Mouse (Mus musculus) neural tube, embryonic 12.5 days (tissue): Measurements from ENCODE around the gene Phrf1. TPM values are rescaled to one million over a fixed set of nuclear protein-coding genes. Genes with fewer than 3 reads are reported as not detected.

Experiments used
- ATAC-seq: fragments of 200-750 bp; cut with Nextera tagmentation; 2 replicates; pipeline ENCODE4 v1.8.0; 2017; ENCODE audit warnings: low read depth, mild to moderate bottlenecking, moderate TSS enrichment, moderate library complexity; ENCODE audit not compliant: low FRiP score
- H3K27ac ChIP-seq: fragments of 300-500 bp; sonication (generic); 2 replicates; pipeline ENCODE4 v1.5.1; 2016
- H3K27me3 ChIP-seq: fragments of 300-500 bp; sonication (generic); replicated peaks from 2 replicates; pipeline ENCODE4 v1.6.1; 2016; ENCODE audit warnings: mild to moderate bottlenecking
- H3K36me3 ChIP-seq: fragments of 300-500 bp; sonication (generic); 2 replicates; pipeline ENCODE4 v1.6.1; 2016; ENCODE audit warnings: mild to moderate bottlenecking
- H3K4me1 ChIP-seq: fragments of 300-500 bp; sonication (generic); 2 replicates; pipeline ENCODE4 v1.6.1; 2016
- H3K4me2 ChIP-seq: fragments of 300-500 bp; sonication (generic); replicated peaks from 2 replicates; pipeline ENCODE4 v1.6.1; 2016; ENCODE audit warnings: mild to moderate bottlenecking
- H3K4me3 ChIP-seq: fragments of 300-500 bp; sonication (generic); 2 replicates; pipeline ENCODE4 v1.5.1; 2016
- H3K9ac ChIP-seq: fragments of 300-500 bp; sonication (generic); 2 replicates; pipeline ENCODE4 v1.6.1; 2016; ENCODE audit warnings: mild to moderate bottlenecking
- H3K9me3 ChIP-seq: fragments of 300-500 bp; sonication (generic); 2 replicates; pipeline ENCODE4 v1.6.1; 2016; ENCODE audit warnings: mild to moderate bottlenecking
- WGBS: fragments of 180-500 bp; shearing (Covaris S2); methylation state at CpG from one replicate; pipeline ENCODE4 v1.1.7; 2016; 5-methylcytosine and 5-hydroxymethylcytosine counted together
- polyA plus RNA-seq: library from polyadenylated mRNA; unstranded; fragments of >200 nt; fragmentation: Nextera tagmentation; extraction: Ambion mirVana; gene quantifications from 2 replicates; pipeline ENCODE4 v1.2.1, GENCODE M21; 2016

Gene Phrf1
- polyA plus RNA-seq, 1 experiment from 2014 or later = 92.7 TPM

GRCm38 (mm10) chr7:141281442-141281841, 52.9 kb downstream of the Phrf1 start:
- no peak overlapping the region for H3K9ac ChIP-seq
- ATAC-seq = no peak
- WGBS = 43% methylated on average over 6 of the region's 6 CpGs
- no peaks in the 10 kb centered on the region for H3K9me3 ChIP-seq
- H3K36me3 ChIP-seq = no peaks in the 10 kb centered on the region
- no peak overlapping the region for H3K4me3 ChIP-seq
- H3K4me1 ChIP-seq = peaks cover 9% of the 10 kb centered on the region
- 0 out of 2 replicates have a peak, but pooled peaks cover 3% of the 10 kb centered on the region for H3K27me3 ChIP-seq
- H3K27ac ChIP-seq = no peak overlapping the region
- no peak overlapping the region for H3K4me2 ChIP-seq

- WGBS = 86% methylated on average over 4 of the region's 4 CpGs
Measured at GRCm38 (mm10) chr7:141282756-141283155, 54.2 kb downstream of the Phrf1 start.

GRCm38 (mm10) chr7:141288042-141288441, 59.5 kb downstream of the Phrf1 start:
- WGBS = 79% methylated on average over 3 of the region's 3 CpGs
- Histone ChIP-seq H3K4me1 (peaks cover 14% of the 10 kb centered on the region), H3K9me3 (no peaks in the 10 kb centered on the region), H3K9ac (no peak overlapping the region), H3K4me2 (no peak overlapping the region), H3K27me3 (peaks cover 27% of the 10 kb centered on the region), H3K4me3 (no peak overlapping the region), H3K27ac (no peak overlapping the region), H3K36me3 (no peaks in the 10 kb centered on the region)
- no peak for ATAC-seq

More at GRCm38 (mm10) chr7:141282756-141283155, 54.2 kb downstream of the Phrf1 start:
- Histone ChIP-seq H3K36me3 (no peaks in the 10 kb centered on the region), H3K4me1 (peaks cover 9% of the 10 kb centered on the region), H3K9me3 (no peaks in the 10 kb centered on the region), H3K27me3 (0 out of 2 replicates have a peak, but pooled peaks cover 3% of the 10 kb centered on the region), H3K4me2 (no peak overlapping the region), H3K27ac (no peak overlapping the region), H3K9ac (no peak overlapping the region), H3K4me3 (no peak overlapping the region)
- ATAC-seq = no peak

GRCm38 (mm10) chr7:141291921-141292582, 63.5 kb downstream of the Phrf1 start, which contains the start of gene Drd4:
Drd4 (plus strand) TSS chr7:141292006.
- H3K4me3 ChIP-seq = peak within 1 kb of the TSS; percentile 45
- 2% methylated on average over 46 of the region's 46 CpGs for WGBS
- ATAC-seq = peak; percentile 51; the same call in 1 of the 2 replicates
- no peaks in the 10 kb centered on the region for H3K9me3 ChIP-seq
- peak within 1 kb of the TSS; percentile 88 for H3K4me2 ChIP-seq
- H3K36me3 ChIP-seq = peaks cover 3% of the 10 kb centered on the region
- H3K27ac ChIP-seq = no peak within 1 kb of the TSS
- H3K9ac ChIP-seq = peak within 1 kb of the TSS; percentile 54
- peaks cover 59% of the 10 kb centered on the region for H3K27me3 ChIP-seq
- H3K4me1 ChIP-seq = peaks cover 31% of the 10 kb centered on the region

- peak overlapping the region; percentile 88 for H3K4me2 ChIP-seq
- peaks cover 59% of the 10 kb centered on the region for H3K27me3 ChIP-seq
- H3K9me3 ChIP-seq = no peaks in the 10 kb centered on the region
- peaks cover 9% of the 10 kb centered on the region for H3K36me3 ChIP-seq
- peak overlapping the region; percentile 2 for H3K4me3 ChIP-seq
- 34% methylated on average over 15 of the region's 15 CpGs for WGBS
- peak overlapping the region; percentile 54 for H3K9ac ChIP-seq
- H3K27ac ChIP-seq = no peak overlapping the region
- ATAC-seq = no peak
- peaks cover 31% of the 10 kb centered on the region for H3K4me1 ChIP-seq
Measured at GRCm38 (mm10) chr7:141292583-141293388, 64.2 kb downstream of the Phrf1 start.

- H3K4me1 ChIP-seq = peaks cover 31% of the 10 kb centered on the region
- H3K4me3 ChIP-seq = peak overlapping the region; percentile 29
- H3K27me3 ChIP-seq = peaks cover 59% of the 10 kb centered on the region
- H3K4me2 ChIP-seq = peak overlapping the region; percentile 68
- peak overlapping the region; percentile 38; the same call in 1 of the 2 replicates for H3K9ac ChIP-seq
- H3K27ac ChIP-seq = no peak overlapping the region
- no peaks in the 10 kb centered on the region for H3K9me3 ChIP-seq
- peaks cover 14% of the 10 kb centered on the region for H3K36me3 ChIP-seq
- peak; percentile 42; the same call in 1 of the 2 replicates for ATAC-seq
- WGBS = under 1% methylated on average over 53 of the region's 53 CpGs
Measured at GRCm38 (mm10) chr7:141293852-141294471, 65.4 kb downstream of the Phrf1 start.

- no peaks in the 10 kb centered on the region for H3K9me3 ChIP-seq
- peaks cover 18% of the 10 kb centered on the region for H3K36me3 ChIP-seq
- peak overlapping the region; percentile 38; the same call in 1 of the 2 replicates for H3K9ac ChIP-seq
- 6% methylated on average over 22 of the region's 22 CpGs for WGBS
- H3K4me1 ChIP-seq = peaks cover 31% of the 10 kb centered on the region
- H3K27ac ChIP-seq = no peak overlapping the region
- no peak; the same call in 1 of the 2 replicates for ATAC-seq
- H3K4me3 ChIP-seq = peak overlapping the region; percentile 29
- peak overlapping the region; percentile 68 for H3K4me2 ChIP-seq
- peaks cover 59% of the 10 kb centered on the region for H3K27me3 ChIP-seq
Measured at GRCm38 (mm10) chr7:141294479-141294878, 65.9 kb downstream of the Phrf1 start.

GRCm38 (mm10) chr7:141297926-141298650, 69.5 kb downstream of the Phrf1 start:
- Histone ChIP-seq H3K4me2 (no peak overlapping the region), H3K36me3 (peaks cover 50% of the 10 kb centered on the region), H3K9ac (no peak overlapping the region), H3K27ac (no peak overlapping the region), H3K4me3 (no peak overlapping the region), H3K4me1 (peaks cover 16% of the 10 kb centered on the region), H3K27me3 (peaks cover 31% of the 10 kb centered on the region), H3K9me3 (no peaks in the 10 kb centered on the region)
- 77% methylated on average over 3 of the region's 3 CpGs for WGBS
- no peak for ATAC-seq

- Histone ChIP-seq H3K4me2 (no peak overlapping the region), H3K27me3 (peaks cover 20% of the 10 kb centered on the region), H3K27ac (no peak overlapping the region), H3K4me1 (peaks cover 6% of the 10 kb centered on the region), H3K4me3 (no peak overlapping the region), H3K9me3 (no peaks in the 10 kb centered on the region), H3K36me3 (peaks cover 57% of the 10 kb centered on the region), H3K9ac (no peak overlapping the region)
- 96% methylated on average over 8 of the region's 8 CpGs for WGBS
- ATAC-seq = no peak
Measured at GRCm38 (mm10) chr7:141299175-141299574, 70.6 kb downstream of the Phrf1 start.

- Histone ChIP-seq H3K9me3 (no peaks in the 10 kb centered on the region), H3K4me1 (no peaks in the 10 kb centered on the region), H3K9ac (no peak overlapping the region), H3K4me2 (no peak overlapping the region), H3K4me3 (no peak overlapping the region), H3K36me3 (peaks cover 78% of the 10 kb centered on the region), H3K27me3 (no peaks in the 10 kb centered on the region), H3K27ac (no peak overlapping the region)
- ATAC-seq = no peak
- WGBS = 96% methylated on average over 9 of the region's 9 CpGs
Measured at GRCm38 (mm10) chr7:141301386-141301785, 72.8 kb downstream of the Phrf1 start.

GRCm38 (mm10) chr7:141302702-141303268, 74.2 kb downstream of the Phrf1 start:
- 81% methylated on average over 1 of the region's 1 CpGs for WGBS
- Histone ChIP-seq H3K9me3 (no peaks in the 10 kb centered on the region), H3K9ac (no peak overlapping the region), H3K27ac (no peak overlapping the region), H3K27me3 (no peaks in the 10 kb centered on the region), H3K4me1 (no peaks in the 10 kb centered on the region), H3K4me3 (no peak overlapping the region), H3K4me2 (no peak overlapping the region), H3K36me3 (peaks cover 82% of the 10 kb centered on the region)
- no peak for ATAC-seq
